Mouse (Mus musculus) liver, postnatal 0 days (tissue): ENCODE measurements around the gene Strada.

ENCODE experiments used
- CTCF ChIP-seq: sonication (generic); IDR thresholded peaks from 2 replicates; pipeline ENCODE4 v1.5.1; 2016; ENCODE audit warnings: antibody characterized with exemption, low read depth
- EP300 ChIP-seq: IDR thresholded peaks from 2 replicates; pipeline ENCODE4 v1.6.1; 2016; ENCODE audit warnings: antibody characterized with exemption, low read depth, mild to moderate bottlenecking

DNA sequence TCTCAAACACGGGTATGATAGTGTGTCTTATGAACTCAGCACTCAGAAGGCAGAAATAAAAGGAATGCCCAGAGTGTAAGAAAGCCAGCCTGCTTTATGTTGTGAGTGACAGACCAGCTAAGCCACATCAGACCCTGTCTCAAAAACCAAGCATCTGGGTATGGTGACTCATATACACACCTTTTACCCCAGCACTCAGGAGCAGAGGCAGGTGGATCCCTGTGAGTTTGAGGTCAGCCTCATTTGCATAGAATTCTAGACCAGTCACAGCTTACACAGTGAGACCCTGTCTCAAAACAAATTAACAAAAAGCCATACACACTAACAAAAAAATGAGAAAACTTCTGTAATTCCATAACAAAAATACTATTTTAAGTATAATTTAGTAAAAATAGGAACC lies 76.1 kb downstream of the Strada start:
- TF ChIP-seq CTCF (no peak), EP300 (no peak)
